Mouse (Mus musculus): ENCODE results near the gene Cops9.

DNA sequence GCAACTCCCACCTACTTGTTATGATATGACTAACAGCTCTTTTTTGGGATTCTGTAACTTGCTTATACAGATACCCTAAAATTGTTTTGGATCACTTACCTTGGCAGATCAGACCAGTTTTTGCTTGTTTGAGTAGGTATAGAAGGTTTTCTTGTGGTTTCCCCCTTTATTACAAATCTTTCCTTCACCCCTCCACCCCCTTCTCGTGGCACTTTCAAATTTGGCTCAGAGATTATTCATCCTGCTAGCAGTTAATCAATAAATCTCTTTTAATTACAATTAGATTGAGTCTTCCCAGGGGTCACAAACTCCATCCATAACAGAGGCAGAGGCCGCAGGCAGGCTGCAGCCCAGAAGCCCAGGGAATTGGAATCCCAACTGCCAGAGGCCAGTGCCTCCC, 24.3 kb downstream of the Cops9 start, which contains the start of gene Olfr12:
- TF ChIP-seq CTCF (IDR thresholded peaks at IDR 0.05; ENCODE audit: borderline replicate concordance, control insufficient read depth, extremely low read depth, insufficient read depth, low read length, poor library complexity): no peak
- no peak for TF ChIP-seq POLR2A (IDR thresholded peaks at IDR 0.05; ENCODE audit: control insufficient read depth, extremely low read depth, insufficient read depth, low read length, poor library complexity)

Measured in thymus, adult 2 months (tissue).